Mouse (Mus musculus) C2C12 (cell line): Measurements from ENCODE around the gene Cds1. TPM values are rescaled to one million over a fixed set of nuclear protein-coding genes. Genes with fewer than 3 reads are reported as not detected.
"Not testable (repeated sequence)": the region's sequence is repeated elsewhere in the genome, so short reads cannot be mapped to it uniquely, and the experiment has no call there.

ENCODE experiments used
- H3K27me3 ChIP-seq: one replicate; pipeline ENCODE4 v1.6.1; 2011; ENCODE audit not compliant: control insufficient read depth, insufficient read depth, insufficient read length
- H3K36me3 ChIP-seq: one replicate; pipeline ENCODE4 v1.6.1; 2011; ENCODE audit not compliant: control insufficient read depth, insufficient read depth
- H3K4me3 ChIP-seq: one replicate; pipeline ENCODE4 v1.5.1; 2011; ENCODE audit warnings: mild to moderate bottlenecking, control low read depth; ENCODE audit not compliant: poor library complexity, insufficient read depth, severe bottlenecking
- H3K79me2 ChIP-seq: one replicate; pipeline ENCODE4 v1.6.1; 2011; ENCODE audit not compliant: control insufficient read depth, insufficient read depth
- H3K79me3 ChIP-seq: one replicate; pipeline ENCODE4 v1.6.1; 2011; ENCODE audit warnings: low read depth, control low read depth
- H3ac ChIP-seq: one replicate; pipeline ENCODE3; 2011; ENCODE audit warnings: low read depth; ENCODE audit not compliant: control insufficient read depth, insufficient read length
- CEBPB ChIP-seq: IDR thresholded peaks from one replicate; pipeline ENCODE4 v1.6.1; 2011; ENCODE audit warnings: low read depth, mild to moderate bottlenecking, control low read depth, moderate library complexity
- CTCF ChIP-seq: IDR thresholded peaks from one replicate; pipeline ENCODE4 v1.5.1; 2011; ENCODE audit not compliant: control insufficient read depth, insufficient read depth, insufficient read length
- FOSL1 ChIP-seq: IDR thresholded peaks from one replicate; pipeline ENCODE4 v1.8.0; 2011; ENCODE audit warnings: mild to moderate bottlenecking, low read length; ENCODE audit not compliant: poor library complexity, insufficient read depth, severe bottlenecking
- MAX ChIP-seq: IDR thresholded peaks from one replicate; pipeline ENCODE4 v1.6.1; 2011; ENCODE audit warnings: mild to moderate bottlenecking, control low read depth
- MYOD1 ChIP-seq: IDR thresholded peaks from one replicate; pipeline ENCODE4 v1.6.1; 2011; ENCODE audit warnings: low read depth; ENCODE audit not compliant: control insufficient read depth, insufficient read length
- MYOG ChIP-seq: IDR thresholded peaks from one replicate; pipeline ENCODE4 v1.6.1; 2011; ENCODE audit not compliant: control insufficient read depth, insufficient read length; ENCODE audit errors: extremely low read depth
- USF1 ChIP-seq: IDR thresholded peaks from one replicate; pipeline ENCODE4 v1.6.1; 2011; ENCODE audit warnings: low read depth, mild to moderate bottlenecking, control low read depth, moderate library complexity
- polyA plus RNA-seq: library from polyadenylated mRNA; unstranded; fragments of >200 nt; fragmentation: generic; extraction: Trizol; gene quantifications from one replicate; pipeline ENCODE4 v1.2.1, GENCODE M21; 2012; ENCODE audit warnings: missing spikeins

The Cds1 gene
- polyA plus RNA-seq, 1 experiment, result not detected

- Histone ChIP-seq H3K27me3 (no peaks in the 10 kb centered on the region), H3ac (no peak overlapping the region), H3K79me3 (no peaks in the 10 kb centered on the region), H3K4me3 (no peak overlapping the region), H3K36me3 (peaks cover 17% of the 10 kb centered on the region), H3K79me2 (no peaks in the 10 kb centered on the region)
- no peak for TF ChIP-seq MAX
- TF ChIP-seq CTCF, result no peak
- no peak for TF ChIP-seq MYOD1
- no peak for TF ChIP-seq FOSL1
- no peak for TF ChIP-seq MYOG
- no peak for TF ChIP-seq CEBPB
- no peak for TF ChIP-seq USF1
Observed at GRCm38 (mm10) chr5:101832991-101833390, 68.1 kb downstream of the Cds1 start.

- TF ChIP-seq MYOD1, result no peak
- TF ChIP-seq USF1, result no peak
- TF ChIP-seq MYOG, result no peak
- no peak for TF ChIP-seq CEBPB
- TF ChIP-seq MAX, result no peak
- TF ChIP-seq FOSL1, result no peak
- TF ChIP-seq CTCF, result no peak
- H3K36me3 ChIP-seq, result peaks cover 17% of the 10 kb centered on the region
Observed at GRCm38 (mm10) chr5:101833875-101834274, 68.9 kb downstream of the Cds1 start.

GRCm38 (mm10) chr5:101836221-101836620 is 71.3 kb downstream of the Cds1 start:
- Histone ChIP-seq H3K4me3 (no peak overlapping the region), H3K27me3 (no peaks in the 10 kb centered on the region), H3K36me3 (peaks cover 20% of the 10 kb centered on the region), H3K79me3 (no peaks in the 10 kb centered on the region), H3K79me2 (no peaks in the 10 kb centered on the region), H3ac (no peak overlapping the region)
- TF ChIP-seq MYOD1 (no peak), FOSL1 (no peak), MYOG (no peak), USF1 (no peak), CEBPB (no peak), CTCF (no peak)

More at GRCm38 (mm10) chr5:101833875-101834274, 68.9 kb downstream of the Cds1 start:
- H3K27me3 ChIP-seq, result no peaks in the 10 kb centered on the region
- H3K79me2 ChIP-seq, result no peaks in the 10 kb centered on the region
- no peak overlapping the region for H3ac ChIP-seq
- no peak overlapping the region for H3K4me3 ChIP-seq
- H3K79me3 ChIP-seq, result no peaks in the 10 kb centered on the region

GRCm38 (mm10) chr5:101837605-101838004 is 72.7 kb downstream of the Cds1 start:
- H3K4me3 ChIP-seq, H3K27me3 ChIP-seq, H3K79me3 ChIP-seq, H3ac ChIP-seq, H3K79me2 ChIP-seq: not testable (repeated sequence)
- peaks cover 31% of the 10 kb centered on the region for H3K36me3 ChIP-seq

- Histone ChIP-seq H3ac (no peak overlapping the region), H3K4me3 (no peak overlapping the region), H3K79me2 (no peaks in the 10 kb centered on the region), H3K36me3 (peaks cover 41% of the 10 kb centered on the region), H3K27me3 (no peaks in the 10 kb centered on the region), H3K79me3 (no peaks in the 10 kb centered on the region)
- TF ChIP-seq MAX, result no peak
- no peak for TF ChIP-seq CEBPB
- TF ChIP-seq USF1, result no peak
- no peak for TF ChIP-seq MYOD1
- no peak for TF ChIP-seq FOSL1
- no peak for TF ChIP-seq MYOG
- TF ChIP-seq CTCF, result no peak
Observed at GRCm38 (mm10) chr5:101840476-101840875, 75.5 kb downstream of the Cds1 start.

GRCm38 (mm10) chr5:101845011-101845410 is 80.1 kb downstream of the Cds1 start:
- Histone ChIP-seq H3K36me3 (peaks cover 56% of the 10 kb centered on the region), H3ac (no peak overlapping the region), H3K79me2 (no peaks in the 10 kb centered on the region), H3K79me3 (no peaks in the 10 kb centered on the region), H3K27me3 (no peaks in the 10 kb centered on the region), H3K4me3 (no peak overlapping the region)
- TF ChIP-seq FOSL1 (no peak), CEBPB (no peak), CTCF (no peak), MAX (no peak)
